Mouse (Mus musculus): ENCODE measurements around the gene Cmtm7. TPM values are rescaled to one million over a fixed set of nuclear protein-coding genes. Genes with fewer than 3 reads are reported as not detected.

Cmtm7 gene
- polyA plus RNA-seq, 1 experiment from 2014 or later = 104 TPM

GRCm38 (mm10) chr9:114812001-114812400 lies 30.3 kb upstream of the Cmtm7 start:
- Histone ChIP-seq H3K4me1 (replicated peaks) (peaks cover 22% of the 10 kb centered on the region), H3K4me3 (no peak overlapping the region), H3K9ac (no peak overlapping the region), H3K27me3 (replicated peaks) (no peaks in the 10 kb centered on the region), H3K9me3 (replicated peaks) (0 out of 2 replicates have a peak, but pooled peaks cover 4% of the 10 kb centered on the region), H3K36me3 (no peaks in the 10 kb centered on the region), H3K27ac (ENCODE audit: poor library complexity, severe bottlenecking) (no peak overlapping the region), H3K4me2 (no peak overlapping the region)
- WGBS = 69% methylated on average over 4 of the region's 4 CpGs
- no peak for ATAC-seq (ENCODE audit: insufficient number of reproducible peaks, low FRiP score)

- Histone ChIP-seq H3K9ac (no peak overlapping the region), H3K4me2 (no peak overlapping the region), H3K9me3 (replicated peaks) (0 out of 2 replicates have a peak, but pooled peaks cover 4% of the 10 kb centered on the region), H3K4me1 (replicated peaks) (peaks cover 31% of the 10 kb centered on the region), H3K4me3 (no peak overlapping the region), H3K27me3 (replicated peaks) (no peaks in the 10 kb centered on the region), H3K27ac (ENCODE audit: poor library complexity, severe bottlenecking) (no peak overlapping the region), H3K36me3 (no peaks in the 10 kb centered on the region)
- 67% methylated on average over 11 of the region's 11 CpGs for WGBS
- no peak for ATAC-seq (ENCODE audit: insufficient number of reproducible peaks, low FRiP score)
Measured at GRCm38 (mm10) chr9:114810837-114811236, 29.2 kb upstream of the Cmtm7 start.

DNA sequence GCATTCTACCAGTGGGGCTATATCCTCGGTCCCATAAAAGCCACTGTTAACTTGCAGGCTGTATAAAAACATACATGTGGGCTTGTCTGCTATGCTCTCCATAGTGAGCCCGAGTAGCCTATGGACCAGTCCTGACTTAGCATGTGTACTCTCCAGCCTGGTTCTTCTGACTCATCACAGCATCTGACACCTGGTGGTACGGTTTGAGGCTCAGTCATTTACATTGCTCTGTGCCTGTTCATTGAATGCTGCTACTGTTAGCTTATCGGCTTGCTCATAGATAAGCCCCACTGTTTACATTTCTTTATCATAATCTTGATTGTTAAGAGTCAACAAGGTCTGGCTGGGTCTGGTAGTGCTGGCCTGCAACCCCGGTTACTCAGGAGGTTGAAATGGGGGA lies 27.0 kb upstream of the Cmtm7 start:
- Histone ChIP-seq H3K27me3 (replicated peaks) (no peaks in the 10 kb centered on the region), H3K4me1 (replicated peaks) (peaks cover 38% of the 10 kb centered on the region), H3K36me3 (no peaks in the 10 kb centered on the region), H3K4me3 (no peak overlapping the region), H3K4me2 (no peak overlapping the region), H3K27ac (ENCODE audit: poor library complexity, severe bottlenecking) (no peak overlapping the region), H3K9me3 (replicated peaks) (no peaks in the 10 kb centered on the region), H3K9ac (no peak overlapping the region)
- no peak for ATAC-seq (ENCODE audit: insufficient number of reproducible peaks, low FRiP score)
- WGBS = 39% methylated on average over 5 of the region's 5 CpGs

DNA sequence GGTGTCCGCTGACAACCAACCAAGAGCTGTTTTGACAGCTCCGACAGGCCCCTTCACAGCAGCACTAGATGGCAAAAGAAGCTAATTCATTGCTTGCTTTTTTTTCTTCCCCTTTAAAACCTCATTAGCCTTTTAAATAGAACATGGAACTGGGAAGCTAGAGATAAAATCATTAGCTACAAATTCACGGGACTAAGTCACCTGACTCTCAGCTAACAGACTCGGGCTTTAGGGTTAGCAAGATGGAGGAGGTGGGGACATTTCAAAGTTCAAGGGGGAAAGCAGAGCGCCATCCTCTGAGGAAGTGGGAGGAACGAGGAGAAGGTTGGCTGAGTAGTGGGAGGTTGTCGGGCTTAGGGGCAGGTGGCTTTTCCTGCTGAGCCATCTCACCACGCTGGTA lies 25.6 kb upstream of the Cmtm7 start:
- Histone ChIP-seq H3K27me3 (replicated peaks) (no peaks in the 10 kb centered on the region), H3K27ac (ENCODE audit: poor library complexity, severe bottlenecking) (no peak overlapping the region), H3K4me2 (no peak overlapping the region), H3K36me3 (no peaks in the 10 kb centered on the region), H3K4me3 (no peak overlapping the region), H3K9ac (no peak overlapping the region), H3K4me1 (replicated peaks) (peaks cover 38% of the 10 kb centered on the region), H3K9me3 (replicated peaks) (no peaks in the 10 kb centered on the region)
- no peak for ATAC-seq (ENCODE audit: insufficient number of reproducible peaks, low FRiP score)
- WGBS = 45% methylated on average over 8 of the region's 8 CpGs

DNA sequence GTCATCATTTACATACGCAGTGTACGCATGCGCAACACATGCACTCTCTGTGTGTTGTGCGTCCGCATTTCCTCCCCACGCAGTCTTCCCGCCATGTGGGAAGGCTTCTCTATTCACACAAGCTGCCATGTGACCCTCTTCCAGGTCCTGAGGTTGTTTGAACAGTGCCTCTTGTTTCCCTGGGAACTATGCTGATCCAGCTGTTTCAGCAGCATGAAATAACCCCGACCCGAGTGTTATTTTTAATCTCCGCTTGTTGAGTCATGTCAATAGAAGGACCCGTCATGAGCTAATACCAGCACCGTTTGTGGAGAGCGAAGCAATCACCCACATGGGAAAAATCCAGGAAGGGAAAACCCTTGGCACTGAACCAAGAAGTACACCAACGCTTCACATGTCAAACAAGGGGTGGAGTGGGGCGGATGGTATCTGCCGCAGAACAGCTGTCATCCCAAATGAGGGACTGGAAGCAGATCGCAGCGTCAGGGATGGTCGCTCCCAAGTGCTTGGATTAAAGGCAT lies 23.6 kb upstream of the Cmtm7 start:
- Histone ChIP-seq H3K4me2 (peak overlapping the region; percentile 48), H3K9ac (no peak overlapping the region), H3K27me3 (replicated peaks) (no peaks in the 10 kb centered on the region), H3K9me3 (replicated peaks) (no peaks in the 10 kb centered on the region), H3K36me3 (no peaks in the 10 kb centered on the region), H3K27ac (ENCODE audit: poor library complexity, severe bottlenecking) (0 out of 2 replicates have a peak overlapping the region, but pooled peaks have one; percentile 38), H3K4me3 (no peak overlapping the region), H3K4me1 (replicated peaks) (peaks cover 38% of the 10 kb centered on the region)
- WGBS = 38% methylated on average over 19 of the region's 19 CpGs
- ATAC-seq (ENCODE audit: insufficient number of reproducible peaks, low FRiP score) = peak; percentile 69

DNA sequence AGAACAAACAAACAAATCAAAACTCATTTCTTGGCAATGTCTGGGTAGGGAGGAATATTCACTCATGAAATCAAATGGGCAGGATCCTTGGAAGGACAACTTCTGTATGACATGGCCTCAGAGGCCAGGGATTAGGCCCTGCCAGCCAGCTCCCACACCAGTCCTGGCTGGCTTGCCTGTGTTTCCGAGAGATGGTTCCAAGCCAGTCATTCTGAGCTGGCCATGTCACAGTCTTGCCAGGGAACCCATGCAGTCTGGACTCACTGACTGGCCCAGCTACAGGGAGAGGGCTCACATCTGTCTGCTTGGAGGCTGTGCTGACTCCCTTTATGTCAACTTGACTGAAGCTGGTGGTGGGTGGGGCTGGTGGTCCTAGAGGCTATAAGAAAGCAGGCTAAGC lies 20.5 kb upstream of the Cmtm7 start:
- peaks cover 19% of the 10 kb centered on the region for H3K4me1 ChIP-seq (replicated peaks)
- H3K27me3 ChIP-seq (replicated peaks) = no peaks in the 10 kb centered on the region
- no peak overlapping the region for H3K4me2 ChIP-seq
- H3K36me3 ChIP-seq = no peaks in the 10 kb centered on the region
- ATAC-seq (ENCODE audit: insufficient number of reproducible peaks, low FRiP score) = no peak
- H3K4me3 ChIP-seq = no peak overlapping the region
- no peak overlapping the region for H3K9ac ChIP-seq
- H3K27ac ChIP-seq (ENCODE audit: poor library complexity, severe bottlenecking) = no peak overlapping the region
- 85% methylated on average over 1 of the region's 1 CpGs for WGBS
- H3K9me3 ChIP-seq (replicated peaks) = no peaks in the 10 kb centered on the region

GRCm38 (mm10) chr9:114801301-114801700 lies 19.6 kb upstream of the Cmtm7 start:
- no peak overlapping the region for H3K4me2 ChIP-seq
- no peak for ATAC-seq (ENCODE audit: insufficient number of reproducible peaks, low FRiP score)
- no peak overlapping the region for H3K27ac ChIP-seq (ENCODE audit: poor library complexity, severe bottlenecking)
- no peaks in the 10 kb centered on the region for H3K9me3 ChIP-seq (replicated peaks)
- H3K4me3 ChIP-seq = no peak overlapping the region
- H3K27me3 ChIP-seq (replicated peaks) = no peaks in the 10 kb centered on the region
- H3K36me3 ChIP-seq = no peaks in the 10 kb centered on the region
- 53% methylated on average over 15 of the region's 15 CpGs for WGBS
- H3K9ac ChIP-seq = no peak overlapping the region
- peaks cover 19% of the 10 kb centered on the region for H3K4me1 ChIP-seq (replicated peaks)

DNA sequence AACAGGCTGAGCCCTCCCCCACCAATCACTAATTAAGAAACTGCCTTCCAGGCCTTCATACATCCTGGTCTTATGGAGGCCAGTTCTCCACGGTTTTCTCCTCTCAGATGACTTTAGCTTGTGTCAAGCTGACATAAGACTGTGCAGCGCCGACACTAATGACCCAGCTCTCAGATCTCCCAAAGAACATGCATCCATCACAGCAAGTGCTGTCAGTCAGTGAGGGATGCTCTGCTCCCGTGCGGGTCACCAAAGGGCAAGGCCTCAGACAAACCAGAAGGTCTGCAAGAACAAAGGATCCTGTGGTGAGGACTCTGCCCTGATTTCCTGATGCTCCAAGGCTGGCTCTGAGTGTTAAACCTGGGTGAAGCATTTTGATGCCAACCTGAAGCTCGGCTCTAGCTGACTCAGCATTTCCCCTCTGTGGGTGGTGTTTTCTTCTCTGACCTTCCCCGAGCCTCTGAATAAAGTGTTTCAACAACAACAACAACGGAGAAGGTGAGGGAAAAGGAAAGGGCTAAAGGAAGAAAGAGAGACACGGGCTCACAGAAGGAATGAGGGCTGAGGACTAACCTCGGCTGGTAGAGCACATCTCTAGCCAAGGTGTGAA lies 17.9 kb upstream of the Cmtm7 start:
- ATAC-seq (ENCODE audit: insufficient number of reproducible peaks, low FRiP score) = no peak
- no peak overlapping the region for H3K4me2 ChIP-seq
- H3K36me3 ChIP-seq = no peaks in the 10 kb centered on the region
- H3K4me1 ChIP-seq (replicated peaks) = peaks cover 11% of the 10 kb centered on the region
- no peaks in the 10 kb centered on the region for H3K9me3 ChIP-seq (replicated peaks)
- H3K27me3 ChIP-seq (replicated peaks) = no peaks in the 10 kb centered on the region
- H3K9ac ChIP-seq = no peak overlapping the region
- no peak overlapping the region for H3K4me3 ChIP-seq
- H3K27ac ChIP-seq (ENCODE audit: poor library complexity, severe bottlenecking) = no peak overlapping the region
- WGBS = 50% methylated on average over 10 of the region's 10 CpGs

GRCm38 (mm10) chr9:114798845-114799244 lies 17.2 kb upstream of the Cmtm7 start:
- Histone ChIP-seq H3K9me3 (replicated peaks) (no peaks in the 10 kb centered on the region), H3K27ac (ENCODE audit: poor library complexity, severe bottlenecking) (no peak overlapping the region), H3K4me1 (replicated peaks) (peaks cover 9% of the 10 kb centered on the region), H3K9ac (no peak overlapping the region), H3K36me3 (no peaks in the 10 kb centered on the region), H3K4me2 (no peak overlapping the region), H3K4me3 (no peak overlapping the region), H3K27me3 (replicated peaks) (no peaks in the 10 kb centered on the region)
- no peak for ATAC-seq (ENCODE audit: insufficient number of reproducible peaks, low FRiP score)
- WGBS = 42% methylated on average over 6 of the region's 6 CpGs

DNA sequence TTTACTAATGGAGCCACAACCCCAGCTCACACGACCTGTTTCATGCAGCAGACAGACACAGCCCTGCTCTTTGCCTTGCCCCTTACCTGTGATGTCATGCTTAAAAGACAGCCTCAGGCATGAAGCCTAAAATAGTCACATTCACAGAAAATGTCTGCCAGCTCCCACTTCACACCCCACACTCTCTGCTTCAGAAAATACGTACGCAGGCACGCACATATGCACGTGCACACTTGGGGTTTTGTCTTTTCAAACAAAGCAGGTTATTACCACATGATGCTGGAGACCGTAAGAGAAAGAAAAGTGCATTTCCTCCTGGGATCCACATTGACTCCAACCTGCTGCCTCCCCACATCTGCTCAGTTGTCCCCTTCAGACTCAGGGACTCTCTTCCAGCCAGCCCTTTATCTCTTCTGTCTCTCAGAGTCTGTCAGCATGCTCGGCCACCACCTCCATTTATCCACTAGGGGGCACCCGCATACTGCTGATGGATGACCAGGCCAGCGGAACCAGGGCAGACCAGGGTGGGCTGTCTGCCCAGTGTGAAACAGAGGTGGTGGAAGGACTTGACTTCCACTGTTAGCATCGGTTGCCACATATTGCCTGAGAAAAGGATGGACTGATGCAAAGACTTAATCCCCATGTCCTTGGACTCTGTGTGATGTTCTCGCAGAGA lies 15.8 kb upstream of the Cmtm7 start:
- H3K36me3 ChIP-seq = no peaks in the 10 kb centered on the region
- H3K4me1 ChIP-seq (replicated peaks) = peaks cover 9% of the 10 kb centered on the region
- peak; percentile 80 for ATAC-seq (ENCODE audit: insufficient number of reproducible peaks, low FRiP score)
- no peaks in the 10 kb centered on the region for H3K27me3 ChIP-seq (replicated peaks)
- no peak overlapping the region for H3K9ac ChIP-seq
- no peak overlapping the region for H3K4me3 ChIP-seq
- H3K4me2 ChIP-seq = no peak overlapping the region
- 53% methylated on average over 11 of the region's 11 CpGs for WGBS
- no peak overlapping the region for H3K27ac ChIP-seq (ENCODE audit: poor library complexity, severe bottlenecking)
- no peaks in the 10 kb centered on the region for H3K9me3 ChIP-seq (replicated peaks)

GRCm38 (mm10) chr9:114796473-114797050 lies 14.9 kb upstream of the Cmtm7 start:
- no peak for ATAC-seq (ENCODE audit: insufficient number of reproducible peaks, low FRiP score)
- Histone ChIP-seq H3K4me2 (0 out of 2 replicates have a peak overlapping the region, but pooled peaks have one; percentile 15), H3K4me3 (no peak overlapping the region), H3K27ac (ENCODE audit: poor library complexity, severe bottlenecking) (no peak overlapping the region), H3K9ac (no peak overlapping the region), H3K9me3 (replicated peaks) (no peaks in the 10 kb centered on the region), H3K4me1 (replicated peaks) (peaks cover 9% of the 10 kb centered on the region), H3K27me3 (replicated peaks) (no peaks in the 10 kb centered on the region), H3K36me3 (no peaks in the 10 kb centered on the region)
- 29% methylated on average over 11 of the region's 11 CpGs for WGBS

All from heart, embryonic 12.5 days (tissue).